Mouse (Mus musculus) CH12.LX (cell line): ENCODE measurements around the gene Foxp1. TPM values are rescaled to one million over a fixed set of nuclear protein-coding genes. Genes with fewer than 3 reads are reported as not detected.
A peak's percentile ranks its signal among the peaks of the same experiment; 100 is the strongest.

Experiments used
- DNase-seq: peaks from one replicate; pipeline ENCODE4 v3.0.0-alpha.2; 2013; ENCODE audit errors: extremely low read depth
- H3K27ac ChIP-seq: 2 replicates; pipeline ENCODE4 v1.5.1; 2012; ENCODE audit warnings: low read depth, mild to moderate bottlenecking, control low read depth, moderate library complexity; ENCODE audit not compliant: insufficient read depth
- H3K27me3 ChIP-seq: replicated peaks from 2 replicates; pipeline ENCODE3; 2012; ENCODE audit warnings: inconsistent platforms
- H3K36me3 ChIP-seq, 2 experiments: replicated peaks in 1 of 2; 2 replicates each; pipeline versions ENCODE3 to v1.6.1; 2012; ENCODE audit warnings: inconsistent platforms in 1 of 2, low read length in 1 of 2, mild to moderate bottlenecking in 1 of 2, mixed read lengths in 1 of 2, moderate library complexity in 1 of 2; ENCODE audit not compliant: control insufficient read depth in 1 of 2, insufficient read depth in 1 of 2
- H3K4me1 ChIP-seq, 2 experiments: 2 replicates each; pipeline ENCODE4 v1.6.1; 2012; ENCODE audit warnings: inconsistent platforms in 1 of 2, moderate library complexity in 1 of 2; ENCODE audit not compliant: insufficient read depth in 2 of 2, control insufficient read depth in 1 of 2
- H3K4me2 ChIP-seq: 2 replicates; pipeline ENCODE4 v1.6.1; 2012; ENCODE audit warnings: low read depth, mild to moderate bottlenecking, control low read depth; ENCODE audit not compliant: poor library complexity, insufficient read depth, severe bottlenecking
- H3K4me3 ChIP-seq, 3 experiments: fragments of 150-350 bp in 1 of 3; sonication (generic) in 1 of 3; replicated peaks in 1 of 3; 2 replicates each; pipeline versions ENCODE3 to v1.5.1; 2011 to 2012; ENCODE audit warnings: low read depth in 2 of 3, low read length in 2 of 3, mild to moderate bottlenecking in 2 of 3, moderate library complexity in 2 of 3, control low read depth in 1 of 3, improper control_type of control experiment in 1 of 3, inconsistent platforms in 1 of 3, mixed read lengths in 1 of 3; ENCODE audit not compliant: poor library complexity in 1 of 3
- H3K79me2 ChIP-seq: replicated peaks from 2 replicates; pipeline ENCODE4 v1.6.1; 2012; ENCODE audit warnings: mild to moderate bottlenecking, moderate library complexity; ENCODE audit not compliant: control insufficient read depth, poor library complexity, insufficient read depth, severe bottlenecking; ENCODE audit errors: extremely low read depth
- H3K9ac ChIP-seq: 2 replicates; pipeline ENCODE4 v1.6.1; 2012; ENCODE audit warnings: low read depth, mild to moderate bottlenecking, control low read depth, moderate library complexity; ENCODE audit not compliant: insufficient read depth
- H3K9me3 ChIP-seq: replicated peaks from 2 replicates; pipeline ENCODE3; 2012; ENCODE audit warnings: low read length, inconsistent platforms, mixed read lengths
- BHLHE40 ChIP-seq: IDR thresholded peaks from 2 replicates; pipeline ENCODE4 v1.6.1; 2011; ENCODE audit warnings: mild to moderate bottlenecking, low read depth, low read length, improper control_type of control experiment
- CHD2 ChIP-seq: IDR thresholded peaks from 2 replicates; pipeline ENCODE4 v1.6.1; 2011; ENCODE audit warnings: low read length, improper control_type of control experiment
- CTCF ChIP-seq, 2 experiments: IDR thresholded peaks in 1 of 2; conservative IDR thresholded peaks in 1 of 2; 2 replicates each; pipeline ENCODE4 v1.5.1; 2011 to 2012; ENCODE audit warnings: low read depth in 2 of 2, low read length in 2 of 2, improper control_type of control experiment in 1 of 2, inconsistent platforms in 1 of 2, mild to moderate bottlenecking in 1 of 2, moderate library complexity in 1 of 2
- E2F4 ChIP-seq: IDR thresholded peaks from 2 replicates; pipeline ENCODE4 v1.6.1; 2011; ENCODE audit warnings: low read depth, low read length, improper control_type of control experiment; ENCODE audit not compliant: insufficient replicate concordance
- ELF1 ChIP-seq: IDR thresholded peaks from 2 replicates; pipeline ENCODE4 v1.6.1; 2014; ENCODE audit warnings: low read depth, mild to moderate bottlenecking, inconsistent platforms, low read length, improper control_type of control experiment
- EP300 ChIP-seq: IDR thresholded peaks from 2 replicates; pipeline ENCODE4 v1.6.1; 2011; ENCODE audit warnings: low read length, improper control_type of control experiment
- ETS1 ChIP-seq: conservative IDR thresholded peaks from 2 replicates; pipeline ENCODE4 v1.6.1; 2012; ENCODE audit warnings: low read depth, mild to moderate bottlenecking, inconsistent platforms, low read length, improper control_type of control experiment, moderate library complexity
- GABPA ChIP-seq: IDR thresholded peaks from 2 replicates; pipeline ENCODE4 v1.6.1; 2012; ENCODE audit warnings: low read depth, low read length, improper control_type of control experiment, inconsistent platforms; ENCODE audit not compliant: insufficient replicate concordance
- JUN ChIP-seq: IDR thresholded peaks from 2 replicates; pipeline ENCODE4 v1.6.1; 2011; ENCODE audit warnings: low read depth, mild to moderate bottlenecking, low read length, improper control_type of control experiment, moderate library complexity; ENCODE audit not compliant: insufficient read depth
- JUND ChIP-seq: conservative IDR thresholded peaks from 2 replicates; pipeline ENCODE4 v1.6.1; 2011; ENCODE audit warnings: low read depth, low read length, improper control_type of control experiment
- KAT2A ChIP-seq: IDR thresholded peaks from 2 replicates; pipeline ENCODE4 v1.6.1; 2012; ENCODE audit warnings: low read length, improper control_type of control experiment, inconsistent platforms; ENCODE audit not compliant: insufficient replicate concordance
- MAFK ChIP-seq: IDR thresholded peaks from 2 replicates; pipeline ENCODE4 v1.6.1; 2011; ENCODE audit warnings: low read length, improper control_type of control experiment; ENCODE audit not compliant: insufficient replicate concordance
- MAX ChIP-seq: IDR thresholded peaks from 2 replicates; pipeline ENCODE4 v1.6.1; 2011; ENCODE audit warnings: low read length, improper control_type of control experiment
- MAZ ChIP-seq: IDR thresholded peaks from 2 replicates; pipeline ENCODE4 v1.6.1; 2012; ENCODE audit warnings: low read depth, mild to moderate bottlenecking, inconsistent platforms, low read length, improper control_type of control experiment, moderate library complexity
- MEF2A ChIP-seq: IDR thresholded peaks from 2 replicates; pipeline ENCODE4 v1.6.1; 2014; ENCODE audit warnings: low read depth, mild to moderate bottlenecking, inconsistent platforms, low read length, improper control_type of control experiment, borderline replicate concordance
- MXI1 ChIP-seq: IDR thresholded peaks from 2 replicates; pipeline ENCODE4 v1.6.1; 2011; ENCODE audit warnings: mild to moderate bottlenecking, low read depth, low read length, improper control_type of control experiment
- MYC ChIP-seq: IDR thresholded peaks from 2 replicates; pipeline ENCODE4 v1.6.1; 2011; ENCODE audit warnings: low read depth, mild to moderate bottlenecking, improper control_type of control experiment, low read length
- NRF1 ChIP-seq: IDR thresholded peaks from 2 replicates; pipeline ENCODE4 v1.6.1; 2014; ENCODE audit warnings: low read depth, mild to moderate bottlenecking, inconsistent platforms, low read length, improper control_type of control experiment, moderate library complexity
- PAX5 ChIP-seq: IDR thresholded peaks from 2 replicates; pipeline ENCODE4 v1.6.1; 2012; ENCODE audit warnings: low read length, inconsistent platforms, mixed read lengths
- POLR2A ChIP-seq: IDR thresholded peaks from 2 replicates; pipeline ENCODE4 v1.6.1; 2011; ENCODE audit warnings: low read depth, mild to moderate bottlenecking, improper control_type of control experiment, low read length
- POLR2AphosphoS2 ChIP-seq: IDR thresholded peaks from 2 replicates; pipeline ENCODE4 v1.6.1; 2011; ENCODE audit warnings: low read depth, low read length, improper control_type of control experiment
- RAD21 ChIP-seq: IDR thresholded peaks from 2 replicates; pipeline ENCODE4 v1.6.1; 2011; ENCODE audit warnings: low read depth, mild to moderate bottlenecking, low read length, improper control_type of control experiment, moderate library complexity
- RCOR1 ChIP-seq: conservative IDR thresholded peaks from 2 replicates; pipeline ENCODE4 v1.6.1; 2012; ENCODE audit warnings: low read depth, mild to moderate bottlenecking, inconsistent platforms, low read length, improper control_type of control experiment
- SIN3A ChIP-seq: IDR thresholded peaks from 2 replicates; pipeline ENCODE4 v1.6.1; 2012; ENCODE audit warnings: low read length, improper control_type of control experiment, inconsistent platforms
- SMC3 ChIP-seq: IDR thresholded peaks from 2 replicates; pipeline ENCODE4 v1.6.1; 2011; ENCODE audit warnings: low read depth, low read length, improper control_type of control experiment
- TCF12 ChIP-seq: IDR thresholded peaks from 2 replicates; pipeline ENCODE4 v1.6.1; 2014; ENCODE audit warnings: low read depth, mild to moderate bottlenecking, inconsistent platforms, low read length, improper control_type of control experiment
- UBTF ChIP-seq: IDR thresholded peaks from 2 replicates; pipeline ENCODE4 v1.6.1; 2012; ENCODE audit warnings: low read depth, mild to moderate bottlenecking, inconsistent platforms, low read length, improper control_type of control experiment, moderate library complexity
- USF1 ChIP-seq: IDR thresholded peaks from 2 replicates; pipeline ENCODE4 v1.6.1; 2014; ENCODE audit warnings: low read depth, mild to moderate bottlenecking, inconsistent platforms, low read length, improper control_type of control experiment
- USF2 ChIP-seq: conservative IDR thresholded peaks from 2 replicates; pipeline ENCODE4 v1.6.1; 2011; ENCODE audit warnings: low read depth, low read length, improper control_type of control experiment
- ZMIZ1 ChIP-seq: IDR thresholded peaks from 2 replicates; pipeline ENCODE4 v1.6.1; 2012; ENCODE audit warnings: low read depth, mild to moderate bottlenecking, inconsistent platforms, low read length, improper control_type of control experiment
- ZNF384 ChIP-seq: IDR thresholded peaks from 2 replicates; pipeline ENCODE4 v1.6.1; 2012; ENCODE audit warnings: low read depth, low read length, improper control_type of control experiment, inconsistent platforms
- dilution Hi-C: fragments of 300-500 bp; cut with MboI; formaldehyde crosslinking; loops from 2 replicates; pipeline ENCODE4 v1.14.3; 2020; ENCODE audit warnings: low sequenced_read_pairs; ENCODE audit not compliant: extremely low pct_unique_long_range_greater_than_20kb, extremely low pct_ligation_motif_present
- in situ Hi-C: fragments of 300-500 bp; cut with MboI; formaldehyde crosslinking; loops from 3 replicates; pipeline ENCODE4 v1.14.3; 2019; ENCODE audit warnings: low sequenced_read_pairs, low pct_ligation_motif_present, low pct_unique_long_range_greater_than_20kb, mixed read lengths
- polyA plus RNA-seq: library from polyadenylated mRNA; unstranded; fragments of >175 nt; gene quantifications from 2 replicates; pipeline ENCODE4 v1.2.1, GENCODE M21; 2012; ENCODE audit warnings: low read depth; ENCODE audit not compliant: insufficient read length
- total RNA-seq, 2 experiments: library from RNA; depleted of rRNA; stranded (reverse); fragments of 300-350 nt in 1 of 2; fragments of >200 nt in 1 of 2; gene quantifications; 2 replicates each; pipeline ENCODE4 v1.2.3; 2012 to 2014

The Foxp1 gene
- total and polyA plus RNA-seq, 3 experiments: 66.5 to 105 (median 87.4) TPM

DNA sequence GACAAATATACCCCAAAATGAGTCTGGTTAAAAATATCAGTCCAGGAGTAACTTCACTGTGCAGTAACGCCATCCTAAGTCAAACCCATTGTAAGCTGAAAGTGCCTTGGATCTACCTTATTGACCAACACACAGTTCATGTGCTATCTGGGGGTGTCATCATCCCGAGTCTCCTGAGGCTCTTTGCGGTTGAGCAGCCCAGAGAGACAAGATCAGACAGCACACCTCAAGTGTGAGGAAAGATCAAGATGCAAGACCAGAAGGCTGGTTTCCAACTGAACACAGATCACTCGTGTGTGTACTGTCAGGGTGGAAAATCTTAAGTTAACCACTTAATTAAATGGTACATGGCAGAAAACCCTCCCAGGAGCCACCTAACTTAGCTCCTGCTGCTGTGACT lies 238.5 kb downstream of the Foxp1 start:
- H3K9ac ChIP-seq: peak overlapping the region; percentile 20; the same call in 1 of the 2 replicates
- H3K27me3 ChIP-seq: no peaks in the 10 kb centered on the region
- no peak for DNase-seq
- peak overlapping the region; percentile 26 for H3K4me2 ChIP-seq
- no peak overlapping the region for H3K4me3 ChIP-seq
- H3K27ac ChIP-seq: no peak overlapping the region
- peaks cover 30 to 50% of the 10 kb centered on the region in 2 experiments for H3K4me1 ChIP-seq
- H3K79me2 ChIP-seq: no peaks in the 10 kb centered on the region
- peaks cover 0 to 2% of the 10 kb centered on the region in 2 experiments for H3K36me3 ChIP-seq
- in situ Hi-C loops (no loop called here), dilution Hi-C loops (no loop called here)
- TF ChIP-seq MYC (no peak), ETS1 (0 out of 2 replicates have a peak, but pooled peaks have one; percentile 35), EP300 (no peak), KAT2A (no peak), BHLHE40 (peak; percentile 74)
- H3K9me3 ChIP-seq: no peaks in the 10 kb centered on the region

DNA sequence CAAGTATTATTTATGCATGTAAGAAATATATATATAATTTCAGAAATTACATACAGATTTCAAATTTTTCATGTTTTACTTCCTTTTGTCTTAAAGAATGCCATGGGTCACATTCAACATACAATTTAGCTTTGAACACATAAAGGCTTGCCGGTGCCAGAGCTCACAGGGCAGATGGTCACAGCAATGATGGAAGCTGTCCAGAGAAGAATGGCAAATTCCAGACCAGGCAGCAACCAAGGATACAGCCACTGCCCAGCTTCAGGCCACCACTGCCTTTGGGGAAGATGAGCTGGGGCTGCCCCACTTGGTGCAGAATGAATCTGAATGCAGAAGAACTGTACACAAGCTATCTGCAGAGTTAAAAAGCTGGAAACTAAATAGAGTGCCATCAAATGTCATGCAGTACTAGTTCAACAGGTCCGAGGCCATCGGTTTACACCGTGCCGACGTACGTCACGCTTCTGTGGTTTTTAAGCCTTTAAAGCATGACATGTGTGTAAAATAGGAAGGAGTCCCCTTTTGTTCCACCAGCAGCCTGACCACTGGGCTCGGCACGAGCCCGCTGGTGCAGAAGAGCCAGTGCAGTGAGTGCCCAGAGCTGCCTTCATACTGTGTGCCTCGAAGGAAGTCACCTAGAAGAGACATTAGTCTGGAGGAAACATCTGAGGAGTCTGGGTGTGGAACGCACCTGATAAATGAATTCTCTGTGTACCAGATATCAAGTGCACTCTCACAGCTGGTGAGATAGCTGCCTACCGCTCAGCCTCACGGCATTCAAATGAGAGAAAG lies 239.5 kb downstream of the Foxp1 start:
- Histone ChIP-seq H3K4me2 (peak overlapping the region; percentile 26), H3K9me3 (no peaks in the 10 kb centered on the region), H3K27me3 (no peaks in the 10 kb centered on the region), H3K4me1 (peaks cover 33 to 52% of the 10 kb centered on the region in 2 experiments), H3K27ac (peak overlapping the region; percentile 37; the same call in 1 of the 2 replicates), H3K79me2 (no peaks in the 10 kb centered on the region), H3K9ac (no peak overlapping the region), H3K4me3 (no peak overlapping the region), H3K36me3 (no peaks in the 10 kb centered on the region)
- in situ Hi-C loops: no loop called here
- dilution Hi-C loops: no loop called here
- DNase-seq: peak; percentile 49
- TF ChIP-seq CTCF (conservative IDR thresholded peaks at IDR 0.05 in 1 of 2, IDR thresholded peaks at IDR 0.05 in 1 of 2; ENCODE audit: low read depth in 2 of 2, low read length in 2 of 2) (no peak), POLR2A (no peak), UBTF (peak; percentile 51; the same call in 1 of the 2 replicates), PAX5 (no peak), GABPA (no peak), ZMIZ1 (no peak), RAD21 (no peak), SIN3A (peak; percentile 57; the same call in 1 of the 2 replicates), JUN (no peak), ETS1 (peak; percentile 86), MAX (peak; percentile 68), MAZ (no peak), KAT2A (no peak), USF1 (no peak), JUND (no peak), USF2 (no peak), RCOR1 (no peak), ZNF384 (no peak), TCF12 (peak; percentile 62; the same call in 1 of the 2 replicates), ELF1 (no peak), NRF1 (no peak), BHLHE40 (peak; percentile 97), CHD2 (no peak), MXI1 (peak; percentile 62; the same call in 1 of the 2 replicates), MAFK (no peak; the same call in 1 of the 2 replicates), POLR2AphosphoS2 (no peak), E2F4 (no peak), MEF2A (peak; percentile 49; the same call in 1 of the 2 replicates), SMC3 (no peak; the same call in none of the 2 replicates)
